Mouse (Mus musculus) hindbrain, embryonic 11.5 days (tissue): ENCODE data around the gene Macrod1. TPM values are rescaled to one million over a fixed set of nuclear protein-coding genes. Genes with fewer than 3 reads are reported as not detected.
A peak's percentile ranks its signal among the peaks of the same experiment; 100 is the strongest.

ENCODE experiments used
- ATAC-seq: fragments of 200-750 bp; cut with Nextera tagmentation; 2 replicates; pipeline ENCODE4 v1.8.0; 2017; ENCODE audit warnings: mild to moderate bottlenecking, moderate TSS enrichment, moderate library complexity; ENCODE audit not compliant: low FRiP score
- DNase-seq: peaks from one replicate; pipeline ENCODE4 v3.0.0-alpha.2; 2015; ENCODE audit warnings: low spot score
- H3K27ac ChIP-seq: fragments of 300-500 bp; sonication (generic); 2 replicates; pipeline ENCODE4 v1.5.1; 2014; ENCODE audit warnings: mild to moderate bottlenecking, low read depth, low read length
- H3K27me3 ChIP-seq: fragments of 300-500 bp; sonication (generic); 2 replicates; pipeline ENCODE4 v1.6.1; 2014; ENCODE audit warnings: mild to moderate bottlenecking, low read length, moderate library complexity, mixed read lengths; ENCODE audit not compliant: control insufficient read depth, insufficient read depth
- H3K36me3 ChIP-seq: fragments of 300-500 bp; sonication (generic); 2 replicates; pipeline ENCODE4 v1.6.1; 2014; ENCODE audit warnings: mild to moderate bottlenecking, low read length, moderate library complexity, mixed read lengths; ENCODE audit not compliant: control insufficient read depth, insufficient read depth
- H3K4me1 ChIP-seq: fragments of 300-500 bp; sonication (generic); replicated peaks from 2 replicates; pipeline ENCODE4 v1.6.1; 2014; ENCODE audit warnings: low read length, mixed read lengths; ENCODE audit not compliant: control insufficient read depth, insufficient read depth
- H3K4me2 ChIP-seq: fragments of 300-500 bp; sonication (generic); replicated peaks from 2 replicates; pipeline ENCODE4 v1.6.1; 2014; ENCODE audit warnings: mild to moderate bottlenecking, low read depth, low read length
- H3K4me3 ChIP-seq: fragments of 300-500 bp; sonication (generic); 2 replicates; pipeline ENCODE4 v1.5.1; 2014; ENCODE audit warnings: low read depth, low read length
- H3K9ac ChIP-seq: fragments of 300-500 bp; sonication (generic); 2 replicates; pipeline ENCODE4 v1.6.1; 2014; ENCODE audit warnings: low read depth, low read length
- H3K9me3 ChIP-seq: fragments of 300-500 bp; sonication (generic); 2 replicates; pipeline ENCODE4 v1.6.1; 2016; ENCODE audit warnings: low read length; ENCODE audit not compliant: control insufficient read depth
- WGBS: fragments of 180-500 bp; shearing (Covaris S2); extraction: QIAGEN DNeasy Blood & Tissue Kit; methylation state at CpG from one replicate; pipeline ENCODE4 v1.1.7; 2014; 5-methylcytosine and 5-hydroxymethylcytosine counted together
- polyA plus RNA-seq: library from polyadenylated mRNA; unstranded; fragments of >200 nt; fragmentation: Nextera tagmentation; extraction: Ambion mirVana; gene quantifications from 2 replicates; pipeline ENCODE4 v1.2.1, GENCODE M21; 2014

Macrod1 gene
- polyA plus RNA-seq, 1 experiment from 2014 or later: 3.1 TPM

GRCm38 (mm10) chr19:7214484-7214883 lies 157.9 kb downstream of the Macrod1 start:
- H3K36me3 ChIP-seq: 0 out of 2 replicates have a peak, but pooled peaks cover 6% of the 10 kb centered on the region
- no peak overlapping the region; the same call in 1 of the 2 replicates for H3K4me2 ChIP-seq
- no peak overlapping the region for H3K4me3 ChIP-seq
- ATAC-seq (no peak), DNase-seq (no peak)
- no peaks in the 10 kb centered on the region for H3K27me3 ChIP-seq
- no peaks in the 10 kb centered on the region for H3K9me3 ChIP-seq
- H3K27ac ChIP-seq: no peak overlapping the region
- 93% methylated on average over 5 of the region's 5 CpGs for WGBS
- H3K9ac ChIP-seq: no peak overlapping the region
- H3K4me1 ChIP-seq: peaks cover 8% of the 10 kb centered on the region

DNA sequence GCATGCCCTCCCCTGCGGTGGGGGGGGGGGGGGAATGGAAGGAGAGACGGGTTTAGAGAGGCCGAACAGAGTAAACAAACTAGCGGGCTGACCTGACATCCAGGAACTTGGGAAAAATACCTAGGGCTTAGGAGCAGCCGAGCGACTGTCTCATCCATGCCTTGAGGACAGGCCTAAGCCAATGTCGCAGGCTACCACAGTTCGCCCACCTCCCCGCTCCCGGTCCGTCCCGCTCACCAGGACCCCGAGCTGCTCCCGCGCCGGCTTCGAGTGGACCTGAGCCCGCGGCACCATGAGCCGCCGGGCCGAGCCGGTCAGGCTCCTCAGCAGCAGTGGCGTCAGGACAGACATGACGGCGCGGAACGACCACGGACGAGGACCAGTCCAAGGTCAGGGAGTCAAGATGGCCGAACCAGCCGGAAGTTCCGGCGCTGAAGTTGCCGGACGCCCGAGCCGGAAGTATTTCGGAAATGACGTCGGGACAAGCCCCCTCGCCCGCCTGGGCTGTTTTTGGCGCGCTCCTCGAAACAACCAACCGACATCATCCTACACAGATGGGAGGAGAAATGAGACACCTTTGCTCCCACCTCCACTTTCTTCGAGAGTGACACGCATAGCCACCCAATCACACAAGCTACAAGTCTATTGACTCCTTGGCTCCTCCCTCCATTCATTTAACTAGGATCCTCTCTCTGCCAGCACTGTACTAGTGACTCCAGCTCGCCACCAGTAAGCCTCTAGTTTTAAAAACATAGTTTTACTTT lies 160.7 kb downstream of the Macrod1 start, which contains the start of gene Cox8a:
Cox8a (minus strand) TSS at position 455 of the 764 bp plus-strand sequence.
- WGBS: under 1% methylated on average over 49 of the region's 50 CpGs
- Histone ChIP-seq H3K4me2 (peak within 1 kb of the TSS; percentile 72), H3K9me3 (no peaks in the 10 kb centered on the region), H3K27me3 (no peaks in the 10 kb centered on the region), H3K4me3 (peak within 1 kb of the TSS; percentile 89), H3K27ac (peak within 1 kb of the TSS; percentile 76), H3K9ac (peak within 1 kb of the TSS; percentile 79), H3K4me1 (peaks cover 8% of the 10 kb centered on the region), H3K36me3 (0 out of 2 replicates have a peak, but pooled peaks cover 6% of the 10 kb centered on the region)
- ATAC-seq (peak; percentile 97), DNase-seq (peak; percentile 96)

GRCm38 (mm10) chr19:7217926-7218267 lies 161.3 kb downstream of the Macrod1 start:
- DNase-seq: no peak
- peaks cover 8% of the 10 kb centered on the region for H3K4me1 ChIP-seq
- 0 out of 2 replicates have a peak, but pooled peaks cover 6% of the 10 kb centered on the region for H3K36me3 ChIP-seq
- no peak overlapping the region for H3K27ac ChIP-seq
- peak overlapping the region; percentile 89 for H3K4me3 ChIP-seq
- peak overlapping the region; percentile 27 for H3K4me2 ChIP-seq
- ATAC-seq: no peak
- no peaks in the 10 kb centered on the region for H3K9me3 ChIP-seq
- no peaks in the 10 kb centered on the region for H3K27me3 ChIP-seq
- H3K9ac ChIP-seq: no peak overlapping the region
- WGBS: 11% methylated on average over 6 of the region's 6 CpGs

- Histone ChIP-seq H3K36me3 (0 out of 2 replicates have a peak, but pooled peaks cover 6% of the 10 kb centered on the region), H3K4me3 (no peak overlapping the region), H3K4me1 (peaks cover 8% of the 10 kb centered on the region), H3K9ac (no peak overlapping the region), H3K27me3 (no peaks in the 10 kb centered on the region), H3K27ac (no peak overlapping the region), H3K9me3 (no peaks in the 10 kb centered on the region), H3K4me2 (no peak overlapping the region)
- ATAC-seq: no peak
- no peak for DNase-seq
- 92% methylated on average over 5 of the region's 5 CpGs for WGBS
These were observed 162.1 kb downstream of the Macrod1 start for GRCm38 (mm10) chr19:7218753-7219152.

- ATAC-seq (no peak), DNase-seq (no peak)
- H3K4me3 ChIP-seq: no peak overlapping the region
- H3K27me3 ChIP-seq: no peaks in the 10 kb centered on the region
- no peak overlapping the region for H3K4me2 ChIP-seq
- H3K9me3 ChIP-seq: no peaks in the 10 kb centered on the region
- H3K9ac ChIP-seq: no peak overlapping the region
- no peak overlapping the region for H3K27ac ChIP-seq
- H3K4me1 ChIP-seq: no peaks in the 10 kb centered on the region
- WGBS: 81% methylated on average over 6 of the region's 6 CpGs
- no peaks in the 10 kb centered on the region; the same call in 1 of the 2 replicates for H3K36me3 ChIP-seq
These were observed 165.6 kb downstream of the Macrod1 start for GRCm38 (mm10) chr19:7222196-7222595.

DNA sequence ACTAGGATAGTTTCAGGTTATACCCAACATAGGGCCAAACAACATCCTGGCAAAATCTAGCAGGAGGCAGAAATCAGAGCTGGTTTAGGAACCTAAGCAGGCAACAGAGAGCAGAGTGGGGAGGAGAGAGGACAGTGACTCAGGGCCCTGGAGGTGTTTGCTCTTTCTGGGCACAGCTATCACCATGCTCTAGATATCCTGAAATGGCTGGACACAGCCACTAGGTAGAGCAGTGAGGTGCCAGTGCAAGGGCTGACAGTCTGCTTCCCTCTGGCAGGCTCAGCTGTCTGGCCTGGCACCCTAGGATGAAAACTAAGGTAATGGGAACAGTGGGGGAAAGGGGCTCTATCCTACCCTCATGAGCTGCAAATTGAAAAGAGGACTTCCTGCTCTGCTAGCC lies 166.9 kb downstream of the Macrod1 start:
- ATAC-seq: no peak

DNA sequence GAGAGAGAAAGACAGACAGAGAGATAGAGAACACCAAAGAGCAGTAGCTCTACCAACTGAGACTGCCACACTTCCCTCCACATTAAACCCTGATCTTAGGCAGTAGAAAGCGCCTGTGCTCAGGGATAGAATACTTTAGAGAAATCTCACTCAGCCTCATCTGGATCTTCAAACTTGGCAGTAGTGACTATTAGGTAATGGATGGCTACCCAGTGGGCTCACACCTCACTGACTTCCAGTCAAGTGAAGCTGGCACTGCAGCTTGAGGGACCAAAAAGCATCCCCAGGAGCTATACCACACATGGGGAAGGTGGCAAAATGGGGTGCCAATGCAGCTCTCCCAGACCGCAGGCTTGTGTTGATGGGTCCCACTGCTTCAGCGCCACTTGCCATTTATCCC lies 167.6 kb downstream of the Macrod1 start:
- H3K9ac ChIP-seq: no peak overlapping the region
- no peaks in the 10 kb centered on the region for H3K27me3 ChIP-seq
- peaks cover 8% of the 10 kb centered on the region; the same call in 1 of the 2 replicates for H3K36me3 ChIP-seq
- no peak overlapping the region for H3K27ac ChIP-seq
- H3K4me3 ChIP-seq: no peak overlapping the region
- no peaks in the 10 kb centered on the region for H3K4me1 ChIP-seq
- DNase-seq (no peak), ATAC-seq (no peak)
- WGBS: 93% methylated on average over 3 of the region's 3 CpGs
- no peak overlapping the region for H3K4me2 ChIP-seq
- no peaks in the 10 kb centered on the region for H3K9me3 ChIP-seq

More for the DNA sequence above, 166.9 kb downstream of the Macrod1 start:
- Histone ChIP-seq H3K4me2 (no peak overlapping the region), H3K27me3 (no peaks in the 10 kb centered on the region), H3K9ac (no peak overlapping the region), H3K9me3 (no peaks in the 10 kb centered on the region), H3K4me3 (no peak overlapping the region), H3K4me1 (no peaks in the 10 kb centered on the region), H3K27ac (no peak overlapping the region), H3K36me3 (peaks cover 5% of the 10 kb centered on the region; the same call in 1 of the 2 replicates)
- DNase-seq: no peak

GRCm38 (mm10) chr19:7225096-7225690 lies 168.6 kb downstream of the Macrod1 start:
- Histone ChIP-seq H3K4me2 (no peak overlapping the region), H3K9me3 (no peaks in the 10 kb centered on the region), H3K27me3 (no peaks in the 10 kb centered on the region), H3K36me3 (peaks cover 13% of the 10 kb centered on the region; the same call in 1 of the 2 replicates), H3K4me3 (no peak overlapping the region), H3K9ac (no peak overlapping the region), H3K27ac (no peak overlapping the region), H3K4me1 (no peaks in the 10 kb centered on the region)
- 81% methylated on average over 9 of the region's 9 CpGs for WGBS
- ATAC-seq: no peak
- no peak for DNase-seq
